Mouse (Mus musculus) R1 (cell line): ENCODE data around the gene Ttll7.

Source experiments
- DNase-seq: peaks from one replicate; pipeline ENCODE4 v3.0.0-alpha.2; 2018; ENCODE audit warnings: low read depth, low spot score

Gene Ttll7

GRCm38 (mm10) chr3:146851966-146852891, at the start of gene Ttll7:
Gene Ttll7 (plus strand): TSS chr3:146852367.
- peak; percentile 78 for DNase-seq

GRCm38 (mm10) chr3:146812041-146812878, 39.9 kb upstream of the Ttll7 start:
- peak; percentile 32 for DNase-seq

DNA sequence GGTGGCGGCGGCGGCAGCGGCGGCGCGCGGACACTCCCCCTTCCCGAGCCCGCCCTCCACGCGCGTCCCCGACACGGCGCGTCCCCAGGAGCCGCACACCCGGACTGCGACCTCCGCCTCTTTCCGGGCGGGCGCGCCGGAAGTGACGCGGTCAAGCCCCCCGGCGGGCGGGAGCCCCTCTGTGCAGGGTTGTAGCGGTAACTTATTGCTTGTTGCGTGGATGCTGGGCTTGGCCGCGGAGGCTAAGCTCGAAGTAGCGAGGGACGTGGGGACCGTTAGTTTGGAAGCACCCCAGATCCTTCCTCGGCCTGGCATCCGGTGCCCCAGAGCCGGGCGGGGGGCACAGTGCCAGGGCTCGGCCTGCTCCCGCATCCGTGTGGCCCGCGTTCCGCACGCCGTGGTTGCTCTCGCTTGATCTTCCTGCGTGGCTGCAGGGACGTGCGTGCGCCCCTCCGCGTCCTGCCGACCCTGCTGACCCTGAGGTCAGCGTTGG, 39.2 kb upstream of the Ttll7 start, which contains the start of gene Prkacb:
Gene Prkacb (minus strand): TSS at position 90 of the 493 bp plus-strand sequence.
- peak; percentile 84 for DNase-seq

DNA sequence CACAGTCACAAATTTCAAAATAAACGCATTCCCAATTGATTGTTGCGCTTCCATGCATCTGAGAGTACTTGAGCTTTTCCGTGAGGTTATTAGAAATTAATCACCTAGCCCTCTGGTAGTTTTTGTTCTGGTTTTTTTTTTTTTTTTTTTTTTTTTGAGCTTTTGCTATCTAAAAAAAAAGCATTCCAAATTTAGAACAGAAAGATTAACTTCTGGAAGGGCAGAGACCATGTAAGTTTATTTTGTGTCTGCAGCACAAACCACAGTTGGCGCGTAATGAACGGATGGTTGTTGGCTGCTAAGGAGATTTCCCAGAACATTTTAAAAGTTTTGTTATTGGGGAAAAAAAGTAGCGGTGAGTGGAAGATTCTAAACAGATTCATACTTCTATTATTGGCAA, 38.5 kb upstream of the Ttll7 start:
- no peak for DNase-seq

- DNase-seq: no peak
These were observed 31.4 kb upstream of the Ttll7 start for GRCm38 (mm10) chr3:146820718-146821117.

- no peak for DNase-seq
These were observed 9.4 kb upstream of the Ttll7 start for GRCm38 (mm10) chr3:146842766-146843165.

DNA sequence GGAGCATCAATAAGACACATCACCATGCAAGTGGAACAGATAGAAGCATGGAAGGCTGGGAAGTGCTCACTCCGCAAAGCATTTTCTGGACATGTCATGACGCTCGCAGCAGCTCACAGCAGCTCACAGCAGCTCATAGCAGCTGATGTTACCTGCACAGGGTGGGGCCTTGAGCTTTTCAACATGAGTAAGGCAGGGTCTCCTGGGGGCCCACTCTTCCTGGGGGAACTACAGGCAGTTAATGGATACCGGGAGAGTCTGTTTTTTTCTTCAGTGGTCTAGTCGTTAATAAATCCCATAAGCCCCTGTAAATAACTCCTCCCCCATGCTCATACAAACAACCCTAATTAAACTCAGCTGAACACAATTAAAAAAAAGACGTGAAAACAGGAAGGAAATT, 8.7 kb upstream of the Ttll7 start:
- no peak for DNase-seq

DNA sequence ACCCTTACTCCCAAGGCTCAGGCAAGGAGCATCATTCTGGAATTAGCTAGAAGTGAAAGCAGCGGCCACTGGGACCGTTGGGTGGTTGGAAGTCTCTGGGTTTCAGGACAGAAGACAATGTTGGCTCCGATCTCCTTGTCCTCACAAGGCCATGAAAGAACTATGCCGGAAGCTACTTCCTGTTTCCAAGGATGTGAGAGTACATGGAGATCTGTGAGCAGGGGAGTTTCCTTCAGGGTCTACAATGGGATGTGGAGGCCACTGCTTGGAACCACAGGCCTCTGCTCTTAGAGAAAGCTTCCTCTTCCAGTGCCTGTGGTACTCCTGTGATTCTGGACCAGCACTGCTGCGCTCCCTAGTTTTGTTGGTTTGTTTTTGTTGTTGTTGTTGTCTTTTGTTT, 5.9 kb upstream of the Ttll7 start:
- no peak for DNase-seq

DNA sequence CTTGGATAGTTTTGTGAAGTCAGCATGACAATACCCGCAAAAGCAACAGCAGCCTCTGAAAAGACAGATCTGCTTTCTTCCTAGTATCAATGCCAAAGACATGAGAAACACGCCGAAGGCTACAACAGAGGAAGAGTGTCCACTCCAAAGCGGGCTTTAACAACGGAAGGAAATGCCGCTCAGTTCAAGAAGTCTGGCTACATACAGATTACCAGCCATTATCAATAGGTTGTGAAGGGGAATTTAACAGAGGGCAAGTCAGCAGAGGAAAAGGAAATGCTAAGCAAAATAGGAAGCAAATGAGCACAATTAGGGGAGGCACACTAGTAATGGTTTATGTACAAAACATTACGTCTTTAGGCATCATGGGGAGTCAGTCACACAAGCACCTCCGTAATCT, 4.1 kb upstream of the Ttll7 start:
- no peak for DNase-seq

DNA sequence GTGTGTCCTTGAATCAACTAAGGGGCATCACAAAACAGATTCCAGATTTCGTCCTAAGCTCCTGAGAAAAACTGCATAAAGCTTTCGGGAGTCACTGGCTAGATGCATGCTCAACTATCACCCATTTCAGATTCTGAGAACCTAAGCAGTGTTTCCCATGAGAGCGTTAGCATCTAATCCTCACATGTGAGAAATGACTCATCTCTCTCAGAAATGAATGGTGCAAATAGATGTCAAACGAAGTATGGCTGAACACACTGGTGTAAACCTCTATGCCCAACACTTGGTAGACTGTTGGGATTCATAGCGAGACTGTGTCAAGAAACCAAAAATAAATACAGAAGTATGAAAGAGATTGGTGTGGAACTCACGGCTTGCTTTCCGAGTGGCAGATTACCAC, 2.8 kb upstream of the Ttll7 start:
- no peak for DNase-seq

DNA sequence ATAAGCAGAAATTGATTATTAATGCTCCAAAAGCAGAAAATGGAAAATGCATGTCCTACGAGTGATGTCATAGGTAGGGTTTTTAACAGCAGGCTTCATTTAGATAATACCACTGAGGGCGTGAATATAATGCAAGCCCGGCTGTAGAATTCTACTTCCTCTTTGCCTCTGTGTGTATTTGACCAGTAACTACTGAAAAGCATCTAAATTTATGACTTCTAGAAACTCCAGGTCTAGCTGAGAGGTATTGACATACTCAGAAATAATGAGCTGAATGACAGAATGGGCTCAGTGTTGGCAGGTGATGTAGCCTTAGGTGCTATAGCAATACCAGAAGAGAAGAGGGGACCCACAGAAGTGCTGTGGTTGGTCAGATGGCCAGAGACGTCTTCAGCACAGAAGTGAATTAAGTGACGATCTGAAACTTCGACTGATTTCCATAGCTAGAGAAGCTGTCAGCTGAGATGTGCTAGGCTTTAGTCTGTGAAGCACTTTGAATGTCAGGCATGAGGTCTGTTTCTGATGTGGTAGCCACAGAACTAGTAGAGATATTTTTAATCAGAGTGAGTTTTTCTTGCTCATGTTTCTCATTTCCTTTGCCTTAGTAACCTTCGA, 2.4 kb downstream of the Ttll7 start:
- no peak for DNase-seq

DNA sequence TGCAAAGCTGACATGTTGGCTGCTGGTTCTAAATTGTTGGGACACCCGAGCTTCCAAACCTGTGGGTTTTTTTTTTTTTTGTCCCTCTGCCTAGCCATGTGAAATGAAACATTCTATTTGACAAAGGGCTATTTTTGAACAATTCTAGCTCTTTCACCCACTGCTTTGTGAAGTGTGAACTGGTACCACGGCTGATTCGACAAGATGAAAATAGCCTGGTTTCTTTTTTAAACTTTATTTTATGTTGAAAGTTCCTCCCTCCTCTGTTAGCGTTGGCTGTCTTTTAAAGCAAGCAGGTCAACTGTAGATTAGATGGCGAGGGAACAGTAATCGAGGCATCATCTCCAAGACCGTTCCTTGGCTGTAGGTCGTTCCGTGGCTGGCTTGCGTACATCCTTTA, 5.2 kb downstream of the Ttll7 start:
- DNase-seq: no peak

DNA sequence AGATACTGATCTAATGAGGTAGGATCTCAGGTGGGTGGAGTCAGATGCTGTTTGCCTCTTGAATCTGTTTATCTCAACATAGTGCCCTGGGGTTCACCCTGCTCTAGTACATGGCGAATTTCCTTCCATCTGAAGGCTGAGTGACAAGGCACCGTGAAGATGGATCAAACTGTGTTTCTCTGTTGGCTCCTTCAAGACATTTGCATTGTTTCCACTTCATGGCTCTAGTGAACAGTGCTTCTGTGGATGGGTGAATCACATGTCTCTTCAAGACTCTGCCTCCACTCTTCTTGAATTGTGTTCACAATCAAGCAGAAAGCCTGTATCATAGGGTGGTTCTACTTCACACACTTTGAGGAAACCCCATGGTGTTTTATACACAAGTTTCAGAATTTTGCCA, 8.1 kb downstream of the Ttll7 start:
- DNase-seq: no peak

- peak; percentile 48 for DNase-seq
These were observed 14.4 kb downstream of the Ttll7 start for GRCm38 (mm10) chr3:146866563-146866962.

GRCm38 (mm10) chr3:146871954-146872353, 19.8 kb downstream of the Ttll7 start:
- no peak for DNase-seq

DNA sequence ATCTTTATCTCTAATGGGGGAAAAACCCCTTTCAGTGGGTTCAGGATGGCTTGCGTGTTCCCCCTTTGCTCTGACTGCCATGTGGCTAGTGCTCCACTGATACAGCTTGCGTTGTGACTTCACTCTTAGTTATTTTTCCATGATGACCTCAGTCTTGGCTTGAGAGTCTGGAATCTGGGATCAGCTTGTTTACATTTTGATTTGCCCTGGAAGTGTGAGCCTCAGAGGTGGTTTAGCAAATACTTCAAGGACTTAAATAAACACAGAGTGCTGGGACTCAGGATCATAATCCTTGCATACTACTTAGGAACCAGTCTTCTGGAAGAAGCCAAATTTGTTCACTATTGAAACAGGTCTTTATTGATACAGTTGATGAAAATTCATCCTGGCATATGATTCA, 23.8 kb downstream of the Ttll7 start:
- DNase-seq: no peak

DNA sequence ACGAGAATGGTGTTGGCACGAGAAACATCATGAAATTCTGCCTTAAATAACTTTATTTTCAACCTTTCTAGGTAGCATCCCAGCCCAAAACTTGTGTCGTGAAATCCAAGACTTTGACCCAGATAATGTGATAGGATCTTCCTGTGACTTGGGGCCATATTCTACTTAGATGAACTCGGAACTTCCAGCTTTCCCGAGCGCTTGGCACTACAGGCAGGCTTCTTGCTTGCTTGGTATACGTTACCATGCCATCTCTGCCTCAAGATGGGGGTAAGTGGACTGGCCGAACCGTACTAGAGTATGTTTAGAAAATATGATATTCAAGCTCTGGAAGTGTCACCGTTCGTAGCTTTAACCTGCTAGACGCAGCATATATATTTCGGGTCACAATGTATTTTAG, 41.8 kb downstream of the Ttll7 start:
- DNase-seq: no peak

DNA sequence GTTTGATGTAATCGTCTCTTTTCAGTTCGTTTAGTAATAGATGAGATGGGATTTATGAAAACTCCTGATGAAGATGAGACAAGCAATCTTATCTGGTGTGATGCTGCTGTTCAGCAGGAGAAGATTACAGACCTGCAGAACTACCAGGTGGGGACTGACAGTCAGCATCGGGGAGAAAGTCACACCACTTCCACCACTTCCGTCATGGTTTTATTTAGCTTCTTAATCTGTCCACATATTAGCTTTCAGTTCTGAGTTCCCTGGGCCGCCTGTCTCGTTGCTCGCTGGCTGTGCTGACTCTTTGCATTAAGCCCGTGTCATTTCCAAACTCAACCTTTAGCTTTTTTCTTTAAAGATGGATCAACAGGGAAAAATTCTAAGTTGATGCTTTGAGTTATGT, 44.4 kb downstream of the Ttll7 start:
- DNase-seq: no peak

GRCm38 (mm10) chr3:146900094-146900493, 47.9 kb downstream of the Ttll7 start:
- DNase-seq: peak; percentile 36

DNA sequence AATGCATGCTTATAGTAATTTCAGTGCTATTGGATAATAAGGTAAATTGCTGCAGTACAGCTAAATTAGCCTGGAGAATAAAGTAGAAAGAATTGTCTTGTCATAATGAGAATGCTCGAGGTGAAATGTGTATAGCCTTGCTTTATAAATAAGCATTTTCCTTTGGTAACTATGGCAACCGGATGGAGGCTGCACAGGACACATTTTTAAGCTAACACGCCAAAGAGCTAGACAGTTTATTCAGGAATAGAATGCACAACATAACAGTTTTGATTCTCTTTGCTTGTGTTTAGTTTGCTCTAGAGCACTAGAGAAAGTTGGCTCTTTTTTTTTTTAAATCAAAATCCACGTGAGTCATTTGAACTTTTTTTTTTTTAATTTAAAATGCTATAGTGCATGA, 49.6 kb downstream of the Ttll7 start:
- DNase-seq: no peak

- DNase-seq: no peak
These were observed 53.4 kb downstream of the Ttll7 start for GRCm38 (mm10) chr3:146905606-146906005.

DNA sequence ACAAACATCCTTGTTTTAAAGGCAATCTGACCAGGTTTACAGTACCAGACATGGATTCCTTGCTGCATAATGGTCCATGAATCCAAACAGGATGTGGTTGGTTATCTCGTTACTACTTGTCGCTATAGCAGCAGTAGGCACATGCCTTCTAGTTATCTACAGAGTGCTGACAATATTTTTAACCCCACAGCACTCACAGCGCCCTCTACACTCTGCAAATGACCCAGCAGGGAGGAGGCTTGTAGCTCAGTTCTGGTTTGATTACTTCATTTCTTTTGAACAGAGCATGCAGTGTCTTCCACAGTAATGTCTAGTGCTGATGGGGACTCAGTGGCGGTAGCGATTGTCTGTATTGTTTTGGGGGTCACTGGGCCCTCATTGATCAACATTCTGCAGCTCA, 56.8 kb downstream of the Ttll7 start:
- DNase-seq: no peak
